Mouse (Mus musculus) intestine, postnatal 0 days (tissue): ENCODE data around the gene Gm8300. TPM values are rescaled to one million over a fixed set of nuclear protein-coding genes. Genes with fewer than 3 reads are reported as not detected.
"Not testable (repeated sequence)": the region's sequence is repeated elsewhere in the genome, so short reads cannot be mapped to it uniquely, and the experiment has no call there.

Source experiments
- ATAC-seq: fragments of 200-750 bp; cut with Nextera tagmentation; 2 replicates; pipeline ENCODE4 v1.8.0; 2017; ENCODE audit warnings: mild to moderate bottlenecking, moderate TSS enrichment, moderate library complexity
- H3K27ac ChIP-seq: fragments of 300-500 bp; sonication (generic); 2 replicates; pipeline ENCODE4 v1.5.1; 2014; ENCODE audit warnings: mild to moderate bottlenecking, low read depth, low read length, moderate library complexity
- H3K27me3 ChIP-seq: fragments of 300-500 bp; sonication (generic); replicated peaks from 2 replicates; pipeline ENCODE4 v1.6.1; 2014; ENCODE audit warnings: low read length, mixed read lengths; ENCODE audit not compliant: control insufficient read depth, insufficient read depth
- H3K36me3 ChIP-seq: fragments of 300-500 bp; sonication (generic); 2 replicates; pipeline ENCODE4 v1.6.1; 2014; ENCODE audit warnings: mild to moderate bottlenecking, moderate library complexity; ENCODE audit not compliant: control insufficient read depth, insufficient read depth
- H3K4me1 ChIP-seq: fragments of 300-500 bp; sonication (generic); replicated peaks from 2 replicates; pipeline ENCODE4 v1.6.1; 2014; ENCODE audit warnings: antibody characterized with exemption, low read length, mixed read lengths; ENCODE audit not compliant: control insufficient read depth, insufficient read depth
- H3K4me2 ChIP-seq: fragments of 300-500 bp; sonication (generic); replicated peaks from 2 replicates; pipeline ENCODE4 v1.6.1; 2014; ENCODE audit warnings: low read depth, mild to moderate bottlenecking, moderate library complexity
- H3K4me3 ChIP-seq: fragments of 300-500 bp; sonication (generic); 2 replicates; pipeline ENCODE4 v1.5.1; 2014; ENCODE audit warnings: low read depth, low read length
- H3K9ac ChIP-seq: fragments of 300-500 bp; sonication (generic); 2 replicates; pipeline ENCODE4 v1.6.1; 2014; ENCODE audit warnings: mild to moderate bottlenecking, low read depth, low read length
- H3K9me3 ChIP-seq: fragments of 300-500 bp; sonication (generic); 2 replicates; pipeline ENCODE4 v1.6.1; 2016; ENCODE audit warnings: mixed run types; ENCODE audit not compliant: control insufficient read depth
- CTCF ChIP-seq: sonication (generic); IDR thresholded peaks from 2 replicates; pipeline ENCODE4 v1.5.1; 2016; ENCODE audit warnings: low read depth, mild to moderate bottlenecking, control low read depth, antibody characterized with exemption, moderate library complexity
- WGBS: fragments of 180-500 bp; shearing (Covaris S2); extraction: QIAGEN DNeasy Blood & Tissue Kit; methylation state at CpG from one replicate; pipeline ENCODE4 v1.1.7; 2014; 5-methylcytosine and 5-hydroxymethylcytosine counted together
- polyA plus RNA-seq: library from polyadenylated mRNA; unstranded; fragments of >200 nt; fragmentation: Nextera tagmentation; extraction: Ambion mirVana; gene quantifications from 2 replicates; pipeline ENCODE4 v1.2.1, GENCODE M21; 2015

Gene Gm8300
- polyA plus RNA-seq, 1 experiment from 2014 or later: not detected

DNA sequence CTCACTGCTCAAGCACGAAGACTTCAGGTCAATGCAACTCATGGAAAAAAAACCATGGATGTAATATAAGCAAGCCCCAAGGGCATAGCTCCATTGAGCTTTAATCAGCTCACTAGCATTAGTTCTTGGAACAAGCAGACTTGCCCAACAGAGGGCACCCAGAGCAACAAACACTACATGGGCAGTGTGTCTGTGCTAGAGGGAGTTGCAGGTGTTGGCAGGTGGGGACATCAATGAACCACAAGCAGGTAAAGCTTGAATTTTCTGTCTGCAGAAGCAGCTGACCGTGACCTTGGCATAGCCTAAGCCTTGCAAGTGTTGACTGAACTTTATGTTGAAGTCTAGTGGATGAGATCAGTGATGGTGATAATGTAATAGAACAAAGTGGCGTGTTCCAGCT lies 39.4 kb upstream of the Gm8300 start:
- 80% methylated on average over 3 of the region's 3 CpGs for WGBS

DNA sequence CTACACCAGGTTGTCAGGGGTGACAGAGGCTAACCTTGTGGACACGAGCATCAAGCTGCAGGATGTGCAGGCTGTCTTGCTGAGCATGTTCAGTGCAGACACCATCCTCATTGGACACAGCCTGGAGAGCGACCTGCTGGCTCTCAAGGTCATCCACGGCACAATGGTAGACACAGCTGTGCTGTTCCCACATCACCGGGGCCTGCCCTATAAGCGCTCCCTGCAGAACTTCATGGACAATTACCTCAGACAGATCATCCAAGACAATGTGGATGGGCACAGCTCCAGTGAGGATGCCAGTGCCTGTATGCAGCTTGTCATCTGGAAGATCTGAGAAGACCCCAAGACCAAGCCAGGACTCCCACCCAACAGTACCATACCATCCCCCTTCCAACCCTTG lies 31.6 kb upstream of the Gm8300 start:
- not testable (repeated sequence) for H3K4me3 ChIP-seq, H3K27me3 ChIP-seq, H3K9me3 ChIP-seq, H3K4me1 ChIP-seq, H3K4me2 ChIP-seq, H3K36me3 ChIP-seq, ATAC-seq, H3K9ac ChIP-seq, H3K27ac ChIP-seq
- 79% methylated on average over 5 of the region's 5 CpGs for WGBS

More for the DNA sequence above, 39.4 kb upstream of the Gm8300 start:
- Histone ChIP-seq H3K4me3 (no peak overlapping the region), H3K27ac (no peak overlapping the region), H3K9me3 (no peaks in the 10 kb centered on the region), H3K9ac (no peak overlapping the region), H3K36me3 (no peaks in the 10 kb centered on the region), H3K4me1 (no peaks in the 10 kb centered on the region), H3K4me2 (no peak overlapping the region), H3K27me3 (no peaks in the 10 kb centered on the region)
- no peak for TF ChIP-seq CTCF
- no peak for ATAC-seq

DNA sequence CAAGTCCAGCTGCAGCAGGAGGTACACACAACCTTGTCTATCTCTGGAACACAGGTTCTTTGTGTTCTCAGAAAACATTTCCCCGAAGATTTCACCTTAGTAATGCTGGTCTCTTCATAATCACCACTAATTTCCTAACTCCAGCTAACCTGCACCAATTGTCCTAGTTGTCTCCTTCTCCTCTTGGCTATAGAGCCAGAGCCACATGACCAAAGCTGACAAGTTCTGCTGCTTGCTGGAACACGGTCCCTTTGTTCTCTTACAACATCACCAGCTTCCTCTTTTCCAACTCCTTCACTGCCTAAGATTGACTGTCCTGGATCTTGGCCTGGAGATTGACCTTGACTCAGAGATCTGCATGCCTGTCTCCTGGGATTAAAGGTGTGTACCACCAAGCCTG lies 25.4 kb upstream of the Gm8300 start:
- H3K4me1 ChIP-seq, H3K27me3 ChIP-seq, H3K4me2 ChIP-seq, H3K36me3 ChIP-seq, H3K9ac ChIP-seq, ATAC-seq, H3K9me3 ChIP-seq, H3K27ac ChIP-seq, H3K4me3 ChIP-seq: not testable (repeated sequence)
- 53% methylated on average over 2 of the region's 2 CpGs for WGBS

DNA sequence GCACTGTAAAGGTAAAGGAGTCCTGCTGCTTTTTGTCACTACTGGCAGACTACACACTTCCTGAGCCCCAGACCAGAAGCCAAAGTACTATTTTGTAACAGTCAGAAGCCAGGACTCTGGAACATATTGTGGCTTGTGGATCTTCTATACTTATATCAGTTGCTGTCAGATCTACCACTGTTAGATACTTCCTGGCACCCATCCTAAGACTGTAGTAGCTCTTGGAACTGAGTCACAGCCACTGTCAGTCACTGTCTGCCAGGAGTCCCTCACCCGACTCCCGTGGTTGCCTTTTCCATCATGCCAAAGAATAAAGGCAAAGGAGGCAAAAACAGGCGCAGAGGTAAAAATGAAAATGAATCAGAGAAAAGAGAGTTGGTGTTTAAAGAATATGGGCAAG lies 19.7 kb upstream of the Gm8300 start, which contains the start of gene Gm5788:
Gene Gm5788 (plus strand): TSS at position 301 of the 400 bp plus-strand sequence.
- whole genome bisulfite sequencing: 83% methylated on average over 3 of the region's 3 CpGs
- H3K9ac ChIP-seq, ATAC-seq, H3K9me3 ChIP-seq, H3K4me1 ChIP-seq, H3K4me3 ChIP-seq, H3K4me2 ChIP-seq, H3K36me3 ChIP-seq, H3K27ac ChIP-seq, H3K27me3 ChIP-seq: not testable (repeated sequence)

DNA sequence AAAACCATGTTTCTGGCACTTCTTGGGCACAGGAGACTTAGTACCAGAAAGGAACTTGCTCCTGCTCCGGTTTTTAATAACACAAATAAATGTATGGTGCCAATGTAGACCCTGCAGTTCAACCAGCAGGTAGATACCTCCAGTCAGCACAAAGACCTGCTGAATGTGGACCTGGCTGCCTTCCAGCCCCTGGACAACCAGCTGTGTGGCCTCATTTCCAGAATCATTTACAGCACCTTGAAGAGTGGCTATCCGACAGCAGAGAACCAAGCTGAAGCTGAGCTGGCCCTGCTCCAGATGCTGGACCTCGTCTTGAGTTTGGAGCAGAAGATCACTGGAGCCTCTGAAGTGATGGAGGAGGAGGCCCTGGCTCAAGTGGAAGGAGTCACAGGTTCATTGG lies 5.5 kb downstream of the Gm8300 start:
- not testable (repeated sequence) for H3K4me1 ChIP-seq, H3K9ac ChIP-seq, H3K9me3 ChIP-seq, H3K36me3 ChIP-seq, H3K4me2 ChIP-seq, H3K27me3 ChIP-seq, H3K27ac ChIP-seq, ATAC-seq, H3K4me3 ChIP-seq
- WGBS: 56% methylated on average over 3 of the region's 3 CpGs

DNA sequence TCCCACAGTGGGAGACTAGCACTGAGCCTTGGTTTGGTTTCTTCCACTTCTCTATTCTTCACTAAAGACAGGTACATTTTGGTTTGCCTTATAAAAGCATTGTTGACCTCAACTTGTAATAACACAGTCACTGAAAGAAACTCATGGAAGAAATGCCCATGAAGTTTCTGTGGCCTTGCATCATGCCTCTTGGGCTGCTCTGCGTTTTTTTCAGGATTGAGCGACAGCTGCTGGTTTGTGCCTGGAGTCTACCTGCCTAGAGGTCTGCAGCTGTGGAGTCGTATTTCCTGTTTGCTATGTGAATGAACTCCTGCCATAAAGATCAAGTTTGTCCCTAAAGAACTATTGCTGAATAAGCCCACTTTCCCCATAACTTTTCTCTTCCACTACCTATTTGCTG lies 29.8 kb downstream of the Gm8300 start:
- TF ChIP-seq CTCF: no peak
- Histone ChIP-seq H3K9ac (no peak overlapping the region), H3K9me3 (no peaks in the 10 kb centered on the region), H3K4me3 (no peak overlapping the region), H3K36me3 (no peaks in the 10 kb centered on the region), H3K4me1 (no peaks in the 10 kb centered on the region), H3K4me2 (no peak overlapping the region), H3K27ac (no peak overlapping the region), H3K27me3 (no peaks in the 10 kb centered on the region)
- no peak for ATAC-seq
- 72% methylated on average over 3 of the region's 3 CpGs for WGBS

DNA sequence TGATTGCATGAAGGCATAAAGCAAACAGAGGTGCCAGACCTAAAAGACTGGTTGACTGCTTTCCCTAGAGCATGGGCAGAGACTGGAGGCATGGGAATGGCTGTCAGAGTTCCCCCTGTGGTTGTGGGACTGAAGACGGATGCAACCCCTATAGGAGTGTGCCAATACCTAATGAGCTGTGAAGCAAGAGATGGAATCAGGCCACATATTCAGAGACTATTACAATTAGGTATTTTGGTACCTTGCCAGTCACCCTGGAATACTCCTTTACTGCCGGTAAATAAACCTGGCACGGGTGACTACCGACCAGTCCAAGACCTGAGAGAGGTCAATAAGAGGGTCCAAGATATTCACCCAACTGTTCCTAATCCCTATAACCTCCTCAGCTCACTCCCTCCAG lies 36.5 kb downstream of the Gm8300 start:
- ATAC-seq, H3K27ac ChIP-seq, H3K9ac ChIP-seq, H3K4me1 ChIP-seq, H3K4me2 ChIP-seq, H3K4me3 ChIP-seq, H3K9me3 ChIP-seq, H3K36me3 ChIP-seq, H3K27me3 ChIP-seq: not testable (repeated sequence)
- WGBS: 94% methylated on average over 4 of the region's 4 CpGs

Other genes with a start within 250 kb of the Gm8300 start
- gene Vipas39, start 248.1 kb upstream of the Gm8300 start, polyA plus RNA-seq: 23.4 and 28.9 TPM in 2 replicates
- 69.7 and 78.3 TPM in 2 replicates for gene Ahsa1, start 247.8 kb upstream of the Gm8300 start, polyA plus RNA-seq
- gene Ism2, start 214.6 kb upstream of the Gm8300 start, polyA plus RNA-seq: 0.23 and 0.55 TPM in 2 replicates
- 186 and 199 TPM in 2 replicates for gene Sptlc2, start 126.0 kb upstream of the Gm8300 start, polyA plus RNA-seq
- 250 and 272 TPM in 2 replicates for gene Slirp, start 70.4 kb upstream of the Gm8300 start, polyA plus RNA-seq
- gene Alkbh1, start 70.3 kb upstream of the Gm8300 start, polyA plus RNA-seq: 13.6 and 21.9 TPM in 2 replicates
- gene Snw1, start 42.0 kb upstream of the Gm8300 start, polyA plus RNA-seq: 66.9 and 70.7 TPM in 2 replicates
- gene Gm5788, start 19.6 kb upstream of the Gm8300 start, polyA plus RNA-seq: not detected in 2 replicates
- gene Oog1, start 88.4 kb downstream of the Gm8300 start, polyA plus RNA-seq: not detected in 2 replicates
- gene Gm4027, start 104.6 kb downstream of the Gm8300 start, polyA plus RNA-seq: not detected in 2 replicates
- not detected in 2 replicates for gene Gm16381, start 130.3 kb downstream of the Gm8300 start, polyA plus RNA-seq